In the genomic region with DNA sequence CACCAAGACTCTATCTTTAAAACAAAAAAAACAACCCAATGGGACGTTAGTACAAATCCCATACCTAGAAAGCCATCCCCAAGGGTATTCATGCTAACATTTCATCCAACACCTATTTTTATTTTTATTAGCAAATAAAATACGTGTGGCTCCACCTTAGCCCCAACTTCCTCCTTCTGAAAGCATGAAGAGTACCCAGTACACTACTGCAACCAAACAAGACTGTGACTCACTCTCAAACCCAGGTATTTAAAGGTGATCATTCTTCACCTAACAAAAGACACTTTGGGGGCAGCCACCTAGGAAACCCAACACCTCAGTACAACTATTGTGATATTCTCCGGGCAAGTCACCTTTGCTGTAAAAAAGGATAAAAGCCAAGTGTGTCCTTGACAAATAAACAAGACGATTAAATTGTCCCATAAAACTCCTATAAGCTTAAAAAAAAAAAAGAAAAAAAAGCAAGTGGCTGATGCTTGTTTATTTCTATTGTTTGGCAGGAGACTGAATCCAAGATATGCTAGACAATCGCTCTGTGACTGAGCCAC, we compare ENCODE assay signal across 7 mouse cellular contexts. TPM values are rescaled to one million over a fixed set of nuclear protein-coding genes. Genes with fewer than 3 reads are reported as not detected.
DNase-seq lines count a peak whose midpoint lies in the region; ATAC-seq and TF ChIP-seq lines count a peak whose summit lies in the region.

No protein-coding gene starts in this region.

- TF ChIP-seq EP300 in liver, embryonic 14.5 days (IDR thresholded peaks at IDR 0.05; ENCODE audit: low read depth) = no peak
- no peak for TF ChIP-seq EP300 in stomach, postnatal 0 days (optimal IDR thresholded peaks at IDR 0.05)

- TF ChIP-seq CTCF in testis, adult 2 months (IDR thresholded peaks at IDR 0.05; ENCODE audit: control insufficient read depth, insufficient read depth, insufficient replicate concordance, low read depth, low read length) = no peak
- no peak for TF ChIP-seq CTCF in liver, embryonic 14.5 days (IDR thresholded peaks at IDR 0.05; ENCODE audit: low read depth)
- no peak for TF ChIP-seq CTCF in stomach, postnatal 0 days (IDR thresholded peaks at IDR 0.05; ENCODE audit: low read depth)

- peak overlapping the region; percentile 59 for H3K4me2 ChIP-seq in forebrain, embryonic 14.5 days (ENCODE audit: low read length)
- H3K4me2 ChIP-seq in liver, embryonic 14.5 days (ENCODE audit: low read depth) = peak overlapping the region; percentile 92
- H3K4me2 ChIP-seq in stomach, postnatal 0 days (replicated peaks; ENCODE audit: low read depth) = peak overlapping the region; percentile 75

- no peak for DNase-seq in testis, postnatal 14 days (ENCODE audit: low spot score)
- DNase-seq in forebrain, embryonic 14.5 days (ENCODE audit: low spot score) = no peak
- DNase-seq in liver, embryonic 14.5 days (ENCODE audit: low read depth in 3 of 3, low spot score in 3 of 3) = no peak
- no peak for DNase-seq in stomach, postnatal 0 days (ENCODE audit: low spot score)
- DNase-seq in left cerebral cortex, postnatal 14 days (ENCODE audit: low spot score in 2 of 2) = no peak

- H3K36me3 ChIP-seq in testis, adult 2 months (ENCODE audit: control insufficient read depth, insufficient read depth, low read length) = peaks cover 2% of the 10 kb centered on the region; the same call in 1 of the 2 replicates
- H3K36me3 ChIP-seq in forebrain, embryonic 14.5 days (ENCODE audit: control insufficient read depth, insufficient read depth, low read length) = peaks cover 36% of the 10 kb centered on the region
- H3K36me3 ChIP-seq in liver, embryonic 14.5 days (replicated peaks; ENCODE audit: control insufficient read depth, insufficient read depth, low read depth) = peaks cover 19% of the 10 kb centered on the region
- H3K36me3 ChIP-seq in stomach, postnatal 0 days (ENCODE audit: control insufficient read depth, insufficient read depth, low read length) = peaks cover 4% of the 10 kb centered on the region; the same call in 1 of the 2 replicates

- no peak for TF ChIP-seq POLR2A in testis, adult 2 months (IDR thresholded peaks at IDR 0.05; ENCODE audit: control insufficient read depth, low read depth, low read length)

- intact Hi-C loops in left cerebral cortex, postnatal 14 days (cut with DNase I) = no loop called here

- no peaks in the 10 kb centered on the region for H3K27me3 ChIP-seq in testis, adult 2 months (ENCODE audit: control insufficient read depth, insufficient read depth, low read length)
- H3K27me3 ChIP-seq in forebrain, embryonic 14.5 days (replicated peaks; ENCODE audit: control insufficient read depth, insufficient read depth, low read length) = no peaks in the 10 kb centered on the region
- H3K27me3 ChIP-seq in liver, embryonic 14.5 days (ENCODE audit: control insufficient read depth, insufficient read depth, low read length) = no peaks in the 10 kb centered on the region
- H3K27me3 ChIP-seq in stomach, postnatal 0 days (ENCODE audit: control insufficient read depth, insufficient read depth, low read length) = no peaks in the 10 kb centered on the region

- H3K27ac ChIP-seq in testis, adult 2 months (ENCODE audit: control insufficient read depth, insufficient read depth, low read depth, low read length) = peak overlapping the region; percentile 100
- peak overlapping the region; percentile 93; the same call in 1 of the 2 replicates for H3K27ac ChIP-seq in forebrain, embryonic 14.5 days (ENCODE audit: low read depth, low read length)
- H3K27ac ChIP-seq in liver, embryonic 14.5 days = no peak overlapping the region
- peak overlapping the region; percentile 98 for H3K27ac ChIP-seq in stomach, postnatal 0 days (replicated peaks)

- H3K9ac ChIP-seq in forebrain, embryonic 14.5 days (ENCODE audit: low read length) = peak overlapping the region; percentile 99
- H3K9ac ChIP-seq in liver, embryonic 14.5 days (replicated peaks) = peak overlapping the region; percentile 99
- peak overlapping the region; percentile 99 for H3K9ac ChIP-seq in stomach, postnatal 0 days (ENCODE audit: low read length)

- no peak for ATAC-seq in forebrain, embryonic 14.5 days
- no peak for ATAC-seq in liver, embryonic 14.5 days (ENCODE audit: insufficient read depth)
- ATAC-seq in stomach, postnatal 0 days (ENCODE audit: low FRiP score, low TSS enrichment) = no peak
- ATAC-seq in megakaryocyte-erythroid progenitor cell, adult 5-6 weeks (replicated peaks; ENCODE audit: low FRiP score, low TSS enrichment, poor library complexity, severe bottlenecking) = no peak

- 31% methylated on average over 5 of the region's 5 CpGs for WGBS in forebrain, embryonic 14.5 days
- 15% methylated on average over 5 of the region's 5 CpGs for WGBS in liver, embryonic 14.5 days (ENCODE audit: insufficient replicate concordance)
- 8% methylated on average over 5 of the region's 5 CpGs for WGBS in stomach, postnatal 0 days

- peak overlapping the region; percentile 100 for H3K4me3 ChIP-seq in testis, adult 2 months (ENCODE audit: control insufficient read depth, low read depth, low read length)
- H3K4me3 ChIP-seq in forebrain, embryonic 14.5 days (ENCODE audit: low read depth, low read length) = peak overlapping the region; percentile 100
- peak overlapping the region; percentile 95 to 100 for H3K4me3 ChIP-seq in liver, embryonic 14.5 days (ENCODE audit: insufficient read depth in 1 of 2, low read depth in 2 of 2, low read length in 2 of 2)
- peak overlapping the region; percentile 98 for H3K4me3 ChIP-seq in stomach, postnatal 0 days (ENCODE audit: low read depth, low read length)

- H3K4me1 ChIP-seq in testis, adult 2 months (ENCODE audit: control insufficient read depth, insufficient read depth, low read length) = peaks cover 9% of the 10 kb centered on the region
- H3K4me1 ChIP-seq in forebrain, embryonic 14.5 days (ENCODE audit: control insufficient read depth, insufficient read depth, low read length) = peaks cover 10% of the 10 kb centered on the region
- peaks cover 10 to 12% of the 10 kb centered on the region in 2 experiments for H3K4me1 ChIP-seq in liver, embryonic 14.5 days (replicated peaks; ENCODE audit: control insufficient read depth in 2 of 2, insufficient read depth in 2 of 2, low read length in 1 of 2)
- H3K4me1 ChIP-seq in stomach, postnatal 0 days (replicated peaks; ENCODE audit: control insufficient read depth, insufficient read depth) = no peaks in the 10 kb centered on the region

- H3K9me3 ChIP-seq in forebrain, embryonic 14.5 days (replicated peaks; ENCODE audit: control insufficient read depth, low read length) = no peaks in the 10 kb centered on the region
- H3K9me3 ChIP-seq in liver, embryonic 14.5 days (ENCODE audit: control insufficient read depth, low read length) = no peaks in the 10 kb centered on the region
- no peaks in the 10 kb centered on the region for H3K9me3 ChIP-seq in stomach, postnatal 0 days (ENCODE audit: control insufficient read depth, low read length)

RNA-seq across cellular contexts. Expression of gene Eif4h, which starts 1.4 kb away (rescaled TPM):
- 177 and 183 TPM in 2 replicates for polyA plus RNA-seq in testis, adult 2 months (2012; rRNA removed)
- polyA plus RNA-seq in forebrain, embryonic 14.5 days (2014; fragmentation: Nextera tagmentation; extraction: Ambion mirVana) = 402 and 418 TPM in 2 replicates
- 91.2 and 110 TPM in 2 replicates for polyA plus RNA-seq in liver, embryonic 14.5 days (2012; rRNA removed)
- 148 and 167 TPM in 2 replicates for polyA plus RNA-seq in liver, embryonic 14.5 days (2014; fragmentation: Nextera tagmentation; extraction: Ambion mirVana)
- polyA plus RNA-seq in stomach, postnatal 0 days (2015; fragmentation: Nextera tagmentation; extraction: Ambion mirVana) = 238 and 242 TPM in 2 replicates
- 100 to 1,000 TPM; 309 to 328 TPM for total RNA-seq in left cerebral cortex, postnatal 14 days (2021)
- 253 and 273 TPM in 2 replicates for total RNA-seq in megakaryocyte-erythroid progenitor cell, adult 5-6 weeks (2014; fragmentation: Nextera tagmentation)
- total RNA-seq in megakaryocyte-erythroid progenitor cell, adult 5-6 weeks (2017) = 220 and 233 TPM in 2 replicates

RNA-seq across cellular contexts. Expression of gene Lat2, which starts 23.1 kb away (rescaled TPM):
- polyA plus RNA-seq in testis, adult 2 months (2012; rRNA removed) = 8.0 and 8.3 TPM in 2 replicates
- 0.99 and 1.6 TPM in 2 replicates for polyA plus RNA-seq in forebrain, embryonic 14.5 days (2014; fragmentation: Nextera tagmentation; extraction: Ambion mirVana)
- polyA plus RNA-seq in liver, embryonic 14.5 days (2012; rRNA removed) = 1.5 and 1.8 TPM in 2 replicates
- polyA plus RNA-seq in liver, embryonic 14.5 days (2014; fragmentation: Nextera tagmentation; extraction: Ambion mirVana) = 1.3 and 1.7 TPM in 2 replicates
- polyA plus RNA-seq in stomach, postnatal 0 days (2015; fragmentation: Nextera tagmentation; extraction: Ambion mirVana) = 0.99 and 1.1 TPM in 2 replicates
- 1 to 10 TPM; 1.5 to 2.0 TPM for total RNA-seq in left cerebral cortex, postnatal 14 days (2021)
- total RNA-seq in megakaryocyte-erythroid progenitor cell, adult 5-6 weeks (2014; fragmentation: Nextera tagmentation) = 8.5 and 9.8 TPM in 2 replicates
- total RNA-seq in megakaryocyte-erythroid progenitor cell, adult 5-6 weeks (2017) = 7.2 and 14.6 TPM in 2 replicates

RNA-seq across cellular contexts. Expression of gene Limk1, which starts 50.5 kb away (rescaled TPM):
- 16.3 and 19.5 TPM in 2 replicates for polyA plus RNA-seq in testis, adult 2 months (2012; rRNA removed)
- 14.0 and 16.4 TPM in 2 replicates for polyA plus RNA-seq in forebrain, embryonic 14.5 days (2014; fragmentation: Nextera tagmentation; extraction: Ambion mirVana)
- polyA plus RNA-seq in liver, embryonic 14.5 days (2012; rRNA removed) = 1.9 and 2.2 TPM in 2 replicates
- polyA plus RNA-seq in liver, embryonic 14.5 days (2014; fragmentation: Nextera tagmentation; extraction: Ambion mirVana) = 0.89 and 0.92 TPM in 2 replicates
- 1.9 and 2.2 TPM in 2 replicates for polyA plus RNA-seq in stomach, postnatal 0 days (2015; fragmentation: Nextera tagmentation; extraction: Ambion mirVana)
- 10 to 100 TPM; 58.2 to 64.4 TPM for total RNA-seq in left cerebral cortex, postnatal 14 days (2021)
- 6.9 and 8.4 TPM in 2 replicates for total RNA-seq in megakaryocyte-erythroid progenitor cell, adult 5-6 weeks (2014; fragmentation: Nextera tagmentation)
- total RNA-seq in megakaryocyte-erythroid progenitor cell, adult 5-6 weeks (2017) = 3.3 and 3.8 TPM in 2 replicates

RNA-seq across cellular contexts. Expression of gene Rfc2, which starts 56.7 kb away (rescaled TPM):
- 304 and 310 TPM in 2 replicates for polyA plus RNA-seq in testis, adult 2 months (2012; rRNA removed)
- polyA plus RNA-seq in forebrain, embryonic 14.5 days (2014; fragmentation: Nextera tagmentation; extraction: Ambion mirVana) = 240 and 256 TPM in 2 replicates
- polyA plus RNA-seq in liver, embryonic 14.5 days (2012; rRNA removed) = 68.1 and 102 TPM in 2 replicates
- polyA plus RNA-seq in liver, embryonic 14.5 days (2014; fragmentation: Nextera tagmentation; extraction: Ambion mirVana) = 180 and 217 TPM in 2 replicates
- polyA plus RNA-seq in stomach, postnatal 0 days (2015; fragmentation: Nextera tagmentation; extraction: Ambion mirVana) = 81.5 and 83.7 TPM in 2 replicates
- total RNA-seq in left cerebral cortex, postnatal 14 days (2021) = 10 to 100 TPM; 69.1 to 70.0 TPM
- 241 and 279 TPM in 2 replicates for total RNA-seq in megakaryocyte-erythroid progenitor cell, adult 5-6 weeks (2014; fragmentation: Nextera tagmentation)
- total RNA-seq in megakaryocyte-erythroid progenitor cell, adult 5-6 weeks (2017) = 113 and 125 TPM in 2 replicates
